Mouse (Mus musculus): ENCODE measurements around the gene Lamc1. TPM values are rescaled to one million over a fixed set of nuclear protein-coding genes. Genes with fewer than 3 reads are reported as not detected.
"Not testable (repeated sequence)": the region's sequence is repeated elsewhere in the genome, so short reads cannot be mapped to it uniquely, and the experiment has no call there.

Lamc1 gene
- polyA plus RNA-seq, 1 experiment: 116 TPM

DNA sequence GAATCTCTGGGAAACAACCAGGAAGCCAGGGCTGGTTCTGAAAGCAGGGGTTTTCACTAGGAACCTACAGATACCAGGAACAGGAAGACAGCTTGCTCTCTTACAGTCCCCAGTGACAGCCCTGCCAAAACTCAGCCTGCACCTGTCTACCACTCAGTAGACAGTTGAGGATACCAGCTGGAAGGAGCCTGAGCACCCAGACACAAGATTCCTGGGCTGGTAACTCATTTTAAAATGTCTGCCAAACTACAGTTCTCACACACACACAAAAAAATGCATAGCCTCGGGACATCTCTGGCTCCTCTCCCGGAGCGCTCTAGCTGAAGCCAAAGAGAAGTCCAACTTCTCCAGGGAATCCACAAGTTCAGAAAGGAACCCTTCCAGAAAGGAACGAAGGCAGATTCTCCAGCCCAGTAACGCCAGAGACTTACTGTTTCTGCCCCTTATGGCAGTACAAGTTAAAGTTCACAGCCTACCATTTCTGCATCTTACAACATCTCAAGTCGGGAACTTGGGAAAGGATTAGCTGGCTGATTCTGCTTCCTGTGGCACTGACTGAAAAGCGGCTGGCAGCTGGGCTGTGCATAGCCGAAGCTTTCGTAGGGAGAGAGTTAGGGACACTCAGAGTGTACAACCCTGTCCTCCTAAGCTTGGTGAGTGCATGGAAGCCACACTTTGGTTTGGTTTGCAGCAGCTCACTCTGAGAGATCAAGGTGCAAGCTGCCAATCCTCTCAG, 24.2 kb downstream of the Lamc1 start:
- Histone ChIP-seq H3K4me1 (ENCODE audit: control insufficient read depth, insufficient read depth, low read length) (peaks cover 12% of the 10 kb centered on the region), H3K4me3 (replicated peaks; ENCODE audit: extremely low read depth, low read depth, low read length) (no peak overlapping the region)
- 34% methylated on average over 9 of the region's 9 CpGs for WGBS
- no peak for TF ChIP-seq POLR2A (IDR thresholded peaks at IDR 0.05; ENCODE audit: borderline replicate concordance, extremely low read depth, low read depth, low read length)
- TF ChIP-seq CTCF (IDR thresholded peaks at IDR 0.05; ENCODE audit: insufficient read depth, low read length): no peak
- no peak for DNase-seq

DNA sequence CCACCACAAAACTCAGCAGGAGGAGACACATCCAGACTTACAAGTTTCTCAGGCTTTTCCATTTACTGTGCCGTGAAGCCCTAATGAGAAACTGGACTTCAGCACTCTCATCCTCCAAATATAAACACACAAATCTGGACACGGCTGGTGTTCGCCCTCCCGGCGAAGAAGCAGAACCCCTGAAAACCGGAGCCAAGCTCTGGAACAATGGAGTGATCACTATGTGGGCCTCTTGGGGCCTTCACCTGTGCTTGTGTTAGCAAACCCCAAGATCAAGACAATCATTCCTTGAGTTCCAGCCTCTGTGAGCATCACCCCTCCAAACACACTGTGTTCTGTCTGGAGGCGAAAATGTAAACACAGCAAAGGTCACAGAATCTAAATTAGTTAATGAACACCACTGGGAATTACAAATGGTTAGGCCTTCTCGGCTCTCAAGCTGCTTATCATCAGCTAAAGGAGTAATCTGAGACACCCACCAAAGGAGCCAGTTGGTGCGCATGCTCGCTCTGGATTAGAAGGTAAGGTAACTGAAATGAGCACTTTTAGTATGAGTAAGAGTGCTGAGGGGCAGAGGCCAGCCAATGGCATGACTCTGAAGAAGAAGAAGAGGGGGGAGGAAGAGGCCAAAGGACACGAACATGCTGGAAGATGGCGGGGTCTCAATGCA, 24.9 kb downstream of the Lamc1 start:
- 50% methylated on average over 12 of the region's 12 CpGs for WGBS
- Histone ChIP-seq H3K4me3 (replicated peaks; ENCODE audit: extremely low read depth, low read depth, low read length) (no peak overlapping the region), H3K4me1 (ENCODE audit: control insufficient read depth, insufficient read depth, low read length) (peaks cover 12% of the 10 kb centered on the region)
- TF ChIP-seq CTCF (IDR thresholded peaks at IDR 0.05; ENCODE audit: insufficient read depth, low read length) (no peak), POLR2A (IDR thresholded peaks at IDR 0.05; ENCODE audit: borderline replicate concordance, extremely low read depth, low read depth, low read length) (no peak)
- no peak for DNase-seq

DNA sequence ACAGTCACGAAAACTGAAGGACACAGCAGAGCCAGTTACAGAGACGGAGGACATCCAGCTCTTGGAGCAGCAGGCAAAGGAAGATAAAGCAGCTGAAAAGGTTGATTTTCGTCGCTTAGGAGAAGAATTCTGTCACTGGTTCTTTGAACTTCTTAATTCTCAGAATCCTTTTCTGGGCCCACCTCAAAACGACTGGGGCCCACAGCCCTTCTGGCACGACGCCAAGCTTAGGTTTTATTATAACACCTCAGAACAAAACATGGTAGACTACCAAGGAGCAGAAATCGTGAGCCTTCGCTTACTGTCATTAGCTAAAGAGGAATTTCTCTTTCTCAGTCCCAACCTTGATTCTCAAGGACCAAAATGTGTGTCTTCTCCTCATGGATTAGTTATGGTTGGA, 26.9 kb downstream of the Lamc1 start:
- WGBS: 80% methylated on average over 9 of the region's 9 CpGs
- H3K4me3 ChIP-seq (replicated peaks; ENCODE audit: extremely low read depth, low read depth, low read length); DNase-seq: not testable (repeated sequence)
- peaks cover 12% of the 10 kb centered on the region for H3K4me1 ChIP-seq (ENCODE audit: control insufficient read depth, insufficient read depth, low read length)

DNA sequence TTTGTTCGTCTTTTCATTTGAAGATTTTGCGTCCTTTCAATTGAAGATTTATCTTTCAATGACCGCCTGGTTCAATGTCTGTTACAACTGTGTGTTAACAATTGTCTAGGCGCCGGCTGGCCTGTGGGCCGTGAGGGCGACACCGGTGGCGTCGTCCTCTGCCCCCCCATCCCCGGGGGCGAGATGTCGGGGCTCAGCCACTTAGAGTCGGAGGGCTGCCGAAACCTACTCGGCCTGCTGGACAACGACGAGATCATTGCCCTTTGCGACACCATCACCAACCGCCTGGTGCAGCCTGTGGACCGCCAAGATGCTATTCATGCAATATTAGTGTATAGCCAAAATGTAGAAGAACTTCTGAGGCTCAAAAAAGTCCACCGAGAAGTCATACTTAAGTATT, 27.3 kb downstream of the Lamc1 start:
- H3K4me1 ChIP-seq (ENCODE audit: control insufficient read depth, insufficient read depth, low read length): peaks cover 13% of the 10 kb centered on the region
- not testable (repeated sequence) for H3K4me3 ChIP-seq (replicated peaks; ENCODE audit: extremely low read depth, low read depth, low read length); DNase-seq
- WGBS: 90% methylated on average over 22 of the region's 22 CpGs

DNA sequence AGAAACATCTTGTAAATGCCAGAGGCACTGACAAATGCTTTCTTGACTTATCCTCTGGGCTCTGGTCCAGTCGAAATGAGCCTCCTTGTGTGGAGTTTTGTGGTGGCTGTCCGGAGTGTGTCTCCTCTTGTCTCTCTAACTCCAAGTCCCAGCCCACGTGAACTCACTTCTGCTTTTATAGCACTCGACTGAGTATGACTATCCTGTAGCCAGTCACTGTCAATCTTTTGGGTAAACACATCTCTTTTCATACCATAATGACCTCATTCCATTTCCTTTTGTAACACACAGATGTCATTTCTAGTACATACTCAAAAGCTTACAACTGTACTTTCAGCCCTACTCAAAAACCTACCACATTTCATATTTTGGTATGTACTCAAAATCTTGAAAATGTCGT, 33.1 kb downstream of the Lamc1 start:
- not testable (repeated sequence) for DNase-seq; H3K4me1 ChIP-seq (ENCODE audit: control insufficient read depth, insufficient read depth, low read length); H3K4me3 ChIP-seq (replicated peaks; ENCODE audit: extremely low read depth, low read depth, low read length)
- WGBS: 21% methylated on average over 5 of the region's 5 CpGs

DNA sequence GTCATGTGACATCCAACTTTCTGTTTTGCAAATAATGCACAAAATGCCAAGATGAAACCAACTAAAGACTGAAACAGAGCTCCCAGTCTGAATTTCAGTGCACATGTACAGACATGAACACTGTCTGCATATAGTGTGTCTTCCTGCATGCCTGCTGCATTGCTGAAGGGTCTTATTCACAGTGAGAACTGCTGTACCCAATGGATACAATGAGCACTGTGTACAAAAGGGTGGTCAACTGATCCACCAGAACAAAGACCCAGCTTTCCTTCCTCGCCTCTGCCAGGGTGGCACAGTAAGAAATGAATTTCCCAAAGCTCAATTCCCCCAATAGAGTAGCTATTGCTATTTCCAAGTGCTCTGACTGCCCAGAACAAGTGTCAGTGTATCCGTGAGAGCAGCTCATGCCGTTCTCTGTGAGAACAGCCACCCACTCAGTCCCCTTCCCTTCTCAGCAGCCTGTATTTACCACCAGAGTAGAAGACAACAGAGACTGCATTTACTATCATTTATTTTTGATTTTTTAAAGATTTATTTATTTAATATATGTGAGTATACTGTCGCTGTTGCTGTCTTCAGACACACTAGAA, 34.7 kb downstream of the Lamc1 start:
- not testable (repeated sequence) for H3K4me3 ChIP-seq (replicated peaks; ENCODE audit: extremely low read depth, low read depth, low read length)
- WGBS: 84% methylated on average over 4 of the region's 4 CpGs

DNA sequence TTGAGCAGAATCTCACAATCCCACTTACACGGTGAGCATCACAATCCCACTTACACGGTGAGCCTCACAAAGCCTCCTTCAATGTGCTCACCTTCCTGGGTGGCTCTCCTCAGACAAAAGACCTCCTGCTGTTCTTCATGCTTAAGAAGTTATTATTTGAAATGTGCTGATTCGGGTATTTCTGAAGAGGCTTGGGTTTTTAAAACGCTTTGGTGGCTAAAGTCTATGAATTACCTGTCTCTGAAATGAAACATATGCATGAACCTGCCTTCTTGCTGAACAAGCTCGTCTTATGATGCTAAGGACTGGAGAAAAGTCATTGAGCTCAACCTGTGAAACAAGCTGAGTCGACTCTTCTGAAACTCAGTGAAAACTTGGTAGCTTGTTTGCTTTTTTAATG, 36.6 kb downstream of the Lamc1 start:
- 66% methylated on average over 6 of the region's 6 CpGs for WGBS
- no peak overlapping the region for H3K4me3 ChIP-seq (replicated peaks; ENCODE audit: extremely low read depth, low read depth, low read length)
- TF ChIP-seq CTCF (IDR thresholded peaks at IDR 0.05; ENCODE audit: insufficient read depth, low read length): no peak
- no peak for TF ChIP-seq POLR2A (IDR thresholded peaks at IDR 0.05; ENCODE audit: borderline replicate concordance, extremely low read depth, low read depth, low read length)

More for the DNA sequence above, 34.7 kb downstream of the Lamc1 start:
- not testable (repeated sequence) for H3K4me1 ChIP-seq (ENCODE audit: control insufficient read depth, insufficient read depth, low read length); DNase-seq

DNA sequence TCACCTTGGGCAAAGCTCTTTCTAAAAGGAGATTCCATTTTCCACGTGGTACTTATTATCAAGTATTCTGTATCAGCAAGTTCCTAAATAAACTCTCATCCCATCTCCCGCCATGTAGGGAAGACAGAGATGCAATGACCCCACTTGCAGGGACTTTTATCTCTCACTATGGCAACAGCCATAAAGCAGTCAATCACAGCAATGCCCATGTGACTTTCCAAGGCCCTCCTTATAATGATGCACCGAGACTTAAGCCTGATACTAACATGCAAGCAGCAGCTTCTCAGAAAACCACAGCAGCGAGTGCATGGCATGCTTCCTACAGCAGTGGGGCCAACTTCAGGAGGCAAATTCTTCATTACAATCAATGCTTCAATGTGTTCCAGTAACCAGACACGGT, 39.7 kb downstream of the Lamc1 start:
- 52% methylated on average over 5 of the region's 5 CpGs for WGBS
- Histone ChIP-seq H3K4me1 (ENCODE audit: control insufficient read depth, insufficient read depth, low read length) (peaks cover 2% of the 10 kb centered on the region; the same call in 1 of the 2 replicates), H3K4me3 (replicated peaks; ENCODE audit: extremely low read depth, low read depth, low read length) (no peak overlapping the region)
- DNase-seq: no peak
- TF ChIP-seq POLR2A (IDR thresholded peaks at IDR 0.05; ENCODE audit: borderline replicate concordance, extremely low read depth, low read depth, low read length) (no peak), CTCF (IDR thresholded peaks at IDR 0.05; ENCODE audit: insufficient read depth, low read length) (no peak)

More for the DNA sequence above, 36.6 kb downstream of the Lamc1 start:
- H3K4me1 ChIP-seq (ENCODE audit: control insufficient read depth, insufficient read depth, low read length): peaks cover 5% of the 10 kb centered on the region
- DNase-seq: no peak

DNA sequence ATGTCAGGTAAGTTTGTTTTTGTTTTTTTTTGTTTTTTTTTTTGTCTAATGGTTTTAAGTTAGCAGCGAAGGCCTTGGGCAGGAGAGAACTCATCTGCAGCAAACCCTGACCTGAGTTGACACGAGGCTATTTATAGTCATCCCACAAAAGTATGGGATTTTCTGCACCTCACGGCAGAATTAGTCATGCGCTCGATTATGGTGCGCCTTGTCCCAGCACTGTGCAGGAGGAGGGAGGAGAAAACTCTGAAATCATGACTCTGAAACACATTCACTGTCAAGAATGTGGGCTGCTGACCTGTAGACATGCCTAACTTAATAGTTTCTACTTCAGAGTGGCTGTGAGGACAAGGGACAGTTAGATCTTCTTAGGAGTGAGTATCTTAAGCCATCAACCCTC, 40.4 kb downstream of the Lamc1 start:
- no peak for DNase-seq
- WGBS: 60% methylated on average over 6 of the region's 6 CpGs

DNA sequence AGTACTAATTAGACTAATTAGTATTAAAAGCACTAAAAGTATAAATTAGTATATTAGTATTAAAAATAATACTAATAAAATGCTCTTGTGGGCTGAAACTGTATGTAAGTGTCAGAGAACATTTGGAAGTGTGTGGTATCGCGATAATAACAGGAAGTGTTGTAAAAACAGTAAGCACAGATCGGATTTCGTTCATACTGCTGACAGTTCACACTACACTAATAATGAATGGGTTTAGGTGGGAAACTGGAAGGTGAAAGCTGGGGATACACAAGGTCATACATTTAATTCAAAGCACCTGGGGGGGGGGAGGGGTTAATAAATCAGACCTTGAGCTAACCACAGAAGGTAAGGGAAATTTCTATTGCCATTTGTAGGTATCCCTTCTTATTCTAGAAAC, 41.2 kb downstream of the Lamc1 start:
- no peak overlapping the region for H3K4me3 ChIP-seq (replicated peaks; ENCODE audit: extremely low read depth, low read depth, low read length)
- DNase-seq: no peak
- 22% methylated on average over 4 of the region's 4 CpGs for WGBS
- H3K4me1 ChIP-seq (ENCODE audit: control insufficient read depth, insufficient read depth, low read length): peaks cover 4% of the 10 kb centered on the region; the same call in 1 of the 2 replicates
- TF ChIP-seq CTCF (IDR thresholded peaks at IDR 0.05; ENCODE audit: insufficient read depth, low read length): no peak
- no peak for TF ChIP-seq POLR2A (IDR thresholded peaks at IDR 0.05; ENCODE audit: borderline replicate concordance, extremely low read depth, low read depth, low read length)

More for the DNA sequence above, 40.4 kb downstream of the Lamc1 start:
- TF ChIP-seq POLR2A (IDR thresholded peaks at IDR 0.05; ENCODE audit: borderline replicate concordance, extremely low read depth, low read depth, low read length): no peak
- TF ChIP-seq CTCF (IDR thresholded peaks at IDR 0.05; ENCODE audit: insufficient read depth, low read length): no peak
- no peak overlapping the region for H3K4me3 ChIP-seq (replicated peaks; ENCODE audit: extremely low read depth, low read depth, low read length)
- peaks cover 3% of the 10 kb centered on the region; the same call in 1 of the 2 replicates for H3K4me1 ChIP-seq (ENCODE audit: control insufficient read depth, insufficient read depth, low read length)
